Mouse (Mus musculus) heart, postnatal 14 days (tissue): ENCODE data around the gene Rhog. TPM values are rescaled to one million over a fixed set of nuclear protein-coding genes. Genes with fewer than 3 reads are reported as not detected.

Source experiments
- DNase-seq, 2 experiments: peaks; one replicate each; pipeline ENCODE4 v3.0.0; 2021 to 2022
- intact Hi-C: fragments of 180-260 bp; cut with DNase I; formaldehyde crosslinking; loops from one replicate; pipeline ENCODE4 v1.15.1; 2025
- total RNA-seq, 2 experiments: library from RNA; stranded (reverse); gene quantifications; 2 replicates each; pipeline ENCODE4 v1.2.3; 2021

Rhog gene
- total RNA-seq, 2 experiments from 2014 or later, result 30.8 to 31.9 TPM

DNA sequence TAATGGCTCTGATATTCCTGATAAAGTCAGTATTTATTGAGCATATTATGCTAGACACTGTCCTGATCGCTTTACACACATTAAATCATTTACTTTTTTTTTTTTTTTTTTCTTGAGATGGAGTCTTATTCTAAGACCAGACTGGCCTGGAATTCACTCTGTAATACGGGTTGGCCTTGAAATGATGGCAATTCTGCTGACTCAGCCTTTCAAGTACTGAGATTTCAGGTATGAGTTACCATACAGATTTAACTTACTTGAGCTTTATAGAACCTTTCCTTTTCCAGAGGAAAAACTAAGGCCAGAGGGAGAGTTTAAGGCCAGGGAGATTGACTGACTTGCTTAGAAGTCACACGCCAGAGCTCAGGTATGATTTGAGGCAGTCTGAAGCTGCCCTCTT lies 782 bp upstream of the Rhog start:
- intact Hi-C loops, result no loop called here
- DNase-seq, result no peak

DNA sequence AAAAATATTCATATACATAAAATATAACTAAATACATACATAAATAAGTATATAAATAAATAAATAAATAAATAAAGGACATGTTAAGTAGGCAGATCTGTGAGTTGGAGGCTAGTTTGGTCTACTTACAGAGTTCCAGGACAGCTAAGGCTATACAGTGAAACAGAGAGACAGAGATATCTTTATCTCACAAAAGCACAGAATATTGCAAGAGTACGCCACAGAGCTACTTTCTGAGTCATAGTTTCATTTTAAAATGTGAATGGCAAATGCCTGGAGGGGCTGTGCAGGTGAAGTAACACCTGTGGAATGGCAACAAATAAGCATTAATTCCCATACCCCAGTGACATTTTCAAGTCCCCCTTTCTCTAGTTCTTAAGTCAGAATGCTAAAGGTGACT lies 2.2 kb downstream of the Rhog start:
- DNase-seq, result no peak
- intact Hi-C loops, result loop anchor here (5.0 kb wide), 1 partner anchor 61 kb away; no protein-coding TSS in a partner anchor

DNA sequence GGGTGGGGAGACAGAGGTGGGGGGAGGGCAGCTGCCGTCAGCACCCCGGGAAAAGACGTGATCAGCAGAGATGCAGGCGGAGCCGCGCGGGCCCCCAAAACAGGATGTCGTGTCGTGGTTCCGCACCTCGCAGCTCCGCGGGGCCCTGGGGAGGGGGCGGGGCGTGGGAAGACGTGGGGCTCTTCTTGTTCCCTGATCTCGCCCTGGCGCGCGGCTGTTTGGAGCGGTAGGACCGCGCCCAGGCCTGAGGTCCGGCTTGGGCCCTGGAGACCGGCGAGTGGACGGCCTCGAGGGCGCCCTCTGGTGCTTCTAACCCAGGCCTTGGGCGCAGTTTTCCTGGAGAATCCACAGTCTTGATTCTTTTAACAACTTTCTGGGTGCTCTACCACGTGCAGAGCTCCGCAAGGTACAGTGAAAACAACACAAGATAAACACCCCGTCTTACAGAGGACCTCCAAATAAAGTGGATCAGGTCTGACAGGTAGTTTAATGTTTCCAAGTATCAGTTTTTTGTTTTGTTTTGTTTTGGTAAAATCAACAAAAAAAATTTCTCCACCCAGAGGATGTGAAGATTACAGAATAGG lies 5.1 kb downstream of the Rhog start:
- intact Hi-C loops, result loop anchor here (2.0 to 5.0 kb wide), 2 partner anchors 28 to 58 kb away; no protein-coding TSS in a partner anchor
- DNase-seq, result peak; percentile 96

DNA sequence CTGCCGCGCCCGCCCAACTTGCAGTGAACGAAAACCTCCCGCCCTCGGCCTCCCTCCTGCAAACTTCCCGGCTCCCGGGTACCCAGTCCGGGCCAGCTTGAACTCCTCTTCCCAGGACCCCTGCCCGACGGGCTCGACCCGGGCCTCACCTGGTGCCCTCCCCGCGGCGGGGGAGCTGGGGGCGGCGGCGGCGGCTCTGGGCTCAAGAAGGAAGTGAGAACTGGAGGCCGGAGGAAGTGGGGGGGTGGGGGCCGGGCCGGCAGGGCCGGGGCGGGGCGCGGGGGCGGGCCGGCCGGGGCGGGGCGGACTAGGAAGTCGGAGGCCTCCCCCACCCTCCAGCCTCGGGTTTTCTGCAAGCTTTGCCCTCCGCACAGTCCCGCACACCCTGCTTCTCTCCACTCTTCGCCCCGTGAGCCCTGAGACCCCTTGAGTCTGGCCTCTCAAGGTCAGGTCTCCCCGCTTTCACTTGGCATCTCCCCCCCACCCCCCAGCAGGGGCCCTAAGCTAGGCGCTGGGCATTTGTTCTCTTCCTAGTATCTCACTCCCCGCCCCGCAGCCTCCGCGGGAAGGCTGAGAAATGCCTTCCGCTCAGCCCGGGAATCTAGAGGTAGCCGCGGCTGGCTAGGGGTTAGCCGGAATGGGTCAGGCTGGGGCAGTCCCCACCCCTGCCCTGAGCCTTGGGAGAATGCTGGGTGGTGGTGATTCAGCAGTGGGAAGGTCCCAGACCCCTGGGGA lies 5.8 kb downstream of the Rhog start:
- DNase-seq, result peak; percentile 75 to 83
- intact Hi-C loops, result loop anchor here (2.0 to 5.0 kb wide), 3 partner anchors 27 to 58 kb away; no protein-coding TSS in a partner anchor

DNA sequence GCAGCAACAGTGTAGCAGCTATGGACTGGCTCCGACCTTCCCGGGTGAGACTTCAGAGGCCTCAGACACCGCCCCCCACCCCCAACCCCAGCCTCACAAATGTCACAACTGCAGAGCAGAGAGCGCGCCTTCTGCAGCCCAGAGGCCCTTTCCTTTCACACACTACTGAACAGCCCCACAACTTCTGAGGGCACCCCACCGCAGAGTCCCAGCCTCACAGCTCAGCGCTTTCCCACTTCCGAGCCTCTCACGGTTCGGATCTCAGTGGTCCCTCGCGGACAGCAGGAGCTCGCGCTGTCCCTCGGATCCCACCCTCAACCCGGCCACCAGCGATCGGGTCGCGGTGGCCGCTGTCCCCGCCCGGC lies 6.3 kb downstream of the Rhog start:
- intact Hi-C loops, result loop anchor here (2.0 kb wide), 1 partner anchor 41 kb away; no protein-coding TSS in a partner anchor
- no peak for DNase-seq

DNA sequence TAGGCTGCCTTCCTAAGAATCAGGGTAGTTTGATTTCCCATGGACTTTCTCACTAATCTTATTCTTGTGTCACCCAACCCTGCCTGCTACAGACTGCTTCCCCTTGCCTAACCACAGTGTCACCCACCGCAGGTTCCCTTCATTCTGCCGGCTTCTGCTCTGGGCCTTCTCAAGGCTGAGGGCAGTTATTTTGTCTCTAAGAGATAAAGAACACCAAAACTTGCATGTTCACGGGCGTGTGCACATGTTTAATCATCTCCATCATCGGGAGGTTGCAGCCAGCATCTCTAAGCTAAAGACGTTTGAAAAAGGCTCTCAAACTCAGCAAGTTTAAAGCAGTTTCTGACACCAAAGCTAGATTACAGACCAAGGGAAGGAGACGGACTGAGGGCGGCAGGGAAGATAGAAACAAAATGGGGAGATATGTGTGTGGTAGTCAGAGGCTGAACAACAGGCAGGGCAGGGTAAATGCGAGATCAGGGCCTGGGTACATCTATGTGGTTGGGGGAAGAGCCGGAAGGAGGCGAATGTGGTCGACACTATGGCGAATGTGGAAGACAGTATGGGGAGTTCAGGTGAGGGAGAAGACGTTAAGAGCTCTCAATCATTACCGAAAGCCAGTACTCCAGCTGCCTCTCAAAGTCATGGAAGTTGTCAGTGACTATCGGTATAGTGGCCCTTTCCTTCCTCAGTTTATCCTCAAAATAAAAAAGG lies 7.0 kb downstream of the Rhog start:
- no peak for DNase-seq
- intact Hi-C loops, result loop anchor here (2.0 kb wide), 1 partner anchor 40 kb away; no protein-coding TSS in a partner anchor

DNA sequence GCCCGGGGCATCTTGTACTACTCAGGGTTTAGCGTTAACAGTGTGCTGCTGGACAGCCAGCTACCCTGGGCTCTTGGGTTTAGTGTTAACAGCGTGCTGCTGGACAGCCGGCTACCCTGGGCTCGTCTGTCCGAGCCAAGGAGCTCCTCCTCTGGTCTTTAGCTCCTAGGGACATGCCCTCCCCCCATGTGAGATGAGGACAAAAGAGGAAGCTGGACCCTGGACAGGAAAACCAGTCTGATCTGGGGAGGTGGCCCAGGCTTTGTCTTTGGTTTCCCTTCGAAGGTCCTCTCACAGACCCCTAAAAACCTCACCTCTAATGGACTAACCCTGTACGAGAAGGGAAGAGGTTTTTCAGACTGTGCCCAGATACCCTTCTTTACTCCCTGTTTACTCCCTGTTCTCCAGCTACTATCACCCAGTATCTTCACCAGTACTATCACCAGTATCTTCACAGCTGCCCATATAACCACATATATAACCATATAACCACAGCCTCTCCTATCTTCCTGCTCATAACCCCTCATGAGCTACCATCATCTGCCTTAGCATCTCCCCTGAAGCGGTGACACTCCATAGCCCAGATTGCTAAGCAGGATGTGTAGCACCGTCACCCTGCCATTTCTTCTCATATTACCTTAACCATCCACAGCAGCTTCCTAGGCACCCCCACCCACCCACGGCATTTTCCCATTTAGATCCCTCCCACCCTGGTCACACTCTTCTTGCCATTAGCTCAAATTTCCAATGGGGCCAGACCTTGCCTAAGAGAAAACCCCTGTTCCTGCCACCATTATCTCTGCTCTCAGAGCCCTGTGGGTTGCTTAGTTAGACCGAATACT lies 8.7 kb downstream of the Rhog start:
- intact Hi-C loops, result no loop called here

DNA sequence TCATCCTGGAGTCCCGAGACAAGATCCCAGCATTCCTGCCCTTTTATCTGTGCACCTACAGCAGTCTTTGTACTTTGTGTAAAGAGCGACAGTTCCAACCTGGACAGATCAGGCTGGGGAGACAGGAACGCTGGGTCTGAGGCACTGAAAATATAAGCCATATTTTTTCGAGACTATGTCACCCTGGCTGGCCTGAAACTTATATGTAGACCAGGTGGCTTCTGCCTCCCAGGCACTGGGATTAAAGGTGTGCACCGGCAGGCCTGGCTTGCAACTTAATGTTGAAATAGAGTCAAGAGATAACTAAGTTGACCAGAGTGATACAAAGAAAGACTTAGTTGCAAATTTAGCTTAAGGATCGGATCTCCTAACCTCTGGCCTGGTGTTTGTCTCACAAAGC lies 9.6 kb downstream of the Rhog start:
- intact Hi-C loops, result no loop called here
- no peak for DNase-seq

More for the DNA sequence above, 8.7 kb downstream of the Rhog start:
- peak; percentile 42 to 49 for DNase-seq

DNA sequence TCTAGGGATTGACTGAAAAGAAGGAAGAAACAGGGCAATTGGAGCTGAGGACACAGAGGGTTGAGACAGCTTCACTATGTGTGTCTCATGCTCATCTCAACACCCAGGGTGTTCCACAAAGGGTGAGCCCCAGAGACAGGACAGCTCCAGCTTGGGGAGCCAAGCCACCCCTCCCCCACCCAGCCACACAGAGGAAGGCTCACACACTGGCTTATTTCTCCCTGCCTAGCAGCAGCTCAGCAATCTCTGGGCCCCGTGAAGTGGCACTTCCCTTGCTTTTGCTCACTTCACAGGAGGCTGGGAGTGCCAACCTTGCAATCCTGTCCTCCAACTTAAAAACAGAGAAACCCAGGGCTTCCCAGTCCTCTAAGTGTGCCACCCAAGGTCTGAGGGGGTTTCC lies 10.1 kb downstream of the Rhog start:
- intact Hi-C loops, result no loop called here
- DNase-seq, result peak; percentile 59 to 60

DNA sequence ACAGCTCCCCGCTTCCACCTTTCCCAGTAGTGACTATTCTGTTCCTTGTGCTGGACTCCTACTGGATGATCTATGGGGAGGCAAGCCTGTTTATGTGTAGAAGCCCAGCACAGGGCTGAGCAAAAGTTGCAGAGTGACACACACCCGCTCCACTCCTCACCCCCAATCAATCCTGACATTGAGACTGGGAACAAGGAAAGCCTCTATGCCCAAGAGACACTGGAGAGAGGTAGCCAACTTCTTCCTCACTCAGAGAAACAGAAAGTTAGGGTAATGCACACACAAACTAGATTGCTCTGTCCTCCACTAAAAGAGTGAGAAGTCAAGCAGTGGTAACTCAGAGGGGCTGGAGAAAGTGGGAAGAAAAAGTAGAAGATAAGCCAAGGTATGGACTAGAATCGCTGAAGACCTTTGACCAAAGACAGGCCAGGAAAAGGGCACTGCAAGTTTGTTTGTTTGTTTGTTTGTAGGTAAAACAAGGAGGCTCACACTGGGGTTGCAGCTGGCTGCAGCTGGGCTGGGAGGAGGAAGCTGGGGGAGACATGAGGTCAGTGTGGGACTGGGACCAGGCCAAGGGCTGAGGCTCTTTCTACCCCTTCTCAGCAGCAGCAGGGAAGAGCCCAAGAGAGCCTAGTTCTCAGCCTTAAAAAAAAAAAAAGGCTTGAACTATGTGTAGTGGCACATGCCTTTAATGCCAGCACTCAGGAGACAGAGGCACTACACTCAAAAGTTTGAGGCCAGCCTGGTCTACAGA lies 10.9 kb downstream of the Rhog start:
- peak; percentile 74 to 76 for DNase-seq
- intact Hi-C loops, result no loop called here

DNA sequence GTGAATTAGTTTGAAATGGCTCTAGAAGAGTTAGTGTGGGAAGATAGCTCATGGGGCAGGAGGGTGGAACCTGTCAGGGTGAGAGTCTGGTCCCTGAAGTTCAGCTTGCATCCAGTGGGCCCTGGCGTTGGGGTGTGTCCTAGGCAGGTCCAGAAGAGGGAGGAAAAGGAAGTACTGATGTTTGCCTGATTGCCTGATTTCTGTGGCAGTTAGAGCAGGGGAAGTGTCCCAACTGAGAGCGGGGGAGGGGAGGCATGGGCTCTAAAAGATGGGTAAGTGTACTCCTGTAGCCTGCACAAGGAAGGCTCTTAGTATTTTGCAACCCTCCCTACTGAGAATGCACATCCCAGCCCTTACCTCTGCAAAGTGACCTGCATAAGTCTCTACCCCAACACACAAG lies 12.0 kb downstream of the Rhog start:
- DNase-seq, result peak; percentile 44 to 45
- intact Hi-C loops, result no loop called here

DNA sequence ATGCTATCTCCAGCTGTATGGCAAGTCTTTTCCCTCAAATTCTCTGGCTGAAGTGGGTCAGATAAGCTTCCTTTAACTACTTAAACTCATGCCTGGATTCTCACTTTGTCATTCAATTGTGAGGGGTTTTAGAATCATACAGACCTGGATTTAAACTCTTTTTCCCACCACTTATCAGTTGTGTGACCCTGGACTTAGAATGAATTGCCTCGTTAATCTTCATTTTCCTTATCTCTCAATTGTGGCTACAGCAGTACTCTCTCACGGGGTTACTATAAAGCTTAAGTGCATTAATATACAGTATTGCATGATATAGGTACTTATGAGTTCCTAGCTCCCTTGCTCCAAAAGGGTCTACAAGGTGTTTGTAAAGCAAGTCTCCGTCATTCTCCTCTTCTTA lies 12.9 kb downstream of the Rhog start:
- DNase-seq, result no peak
- intact Hi-C loops, result no loop called here

DNA sequence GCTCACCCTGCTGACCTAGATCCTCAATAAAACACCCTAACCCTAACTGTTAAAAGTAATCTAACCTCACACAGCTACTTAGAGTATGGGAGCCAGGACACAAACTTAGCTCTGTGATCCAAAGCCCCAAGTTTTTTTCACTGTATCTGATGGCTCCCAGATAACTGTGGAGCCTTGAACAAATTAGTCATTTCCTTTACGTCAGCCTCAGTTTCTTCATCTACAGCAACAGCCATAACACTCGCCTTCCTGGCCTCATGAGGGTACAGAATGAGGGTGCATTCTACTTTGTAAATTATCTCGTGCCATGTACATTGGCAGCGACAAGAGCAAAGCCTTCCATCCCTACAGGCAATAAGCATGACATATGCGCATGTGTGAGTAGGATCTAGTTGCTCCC lies 13.5 kb downstream of the Rhog start:
- no peak for DNase-seq
- intact Hi-C loops, result no loop called here

DNA sequence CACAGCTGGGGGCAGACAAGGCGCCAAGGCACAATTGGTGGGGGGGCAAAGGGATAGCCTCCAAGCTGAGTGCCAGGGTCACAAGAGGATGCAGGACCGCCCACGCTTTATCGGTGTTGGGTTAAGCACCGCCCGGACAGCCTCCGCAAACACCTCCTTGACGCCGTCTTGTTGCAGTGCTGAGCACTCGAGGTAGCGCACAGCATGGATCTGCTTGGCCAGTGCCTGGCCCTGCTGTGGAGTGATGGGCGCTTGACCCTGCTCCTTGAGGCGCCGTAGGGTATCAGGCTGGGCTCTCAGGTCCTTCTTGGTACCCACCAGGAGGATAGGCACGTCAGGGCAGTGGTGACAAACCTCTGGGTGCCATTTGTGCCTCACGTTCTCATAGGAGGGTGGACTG lies 16.3 kb downstream of the Rhog start:
- intact Hi-C loops, result no loop called here
- no peak for DNase-seq

DNA sequence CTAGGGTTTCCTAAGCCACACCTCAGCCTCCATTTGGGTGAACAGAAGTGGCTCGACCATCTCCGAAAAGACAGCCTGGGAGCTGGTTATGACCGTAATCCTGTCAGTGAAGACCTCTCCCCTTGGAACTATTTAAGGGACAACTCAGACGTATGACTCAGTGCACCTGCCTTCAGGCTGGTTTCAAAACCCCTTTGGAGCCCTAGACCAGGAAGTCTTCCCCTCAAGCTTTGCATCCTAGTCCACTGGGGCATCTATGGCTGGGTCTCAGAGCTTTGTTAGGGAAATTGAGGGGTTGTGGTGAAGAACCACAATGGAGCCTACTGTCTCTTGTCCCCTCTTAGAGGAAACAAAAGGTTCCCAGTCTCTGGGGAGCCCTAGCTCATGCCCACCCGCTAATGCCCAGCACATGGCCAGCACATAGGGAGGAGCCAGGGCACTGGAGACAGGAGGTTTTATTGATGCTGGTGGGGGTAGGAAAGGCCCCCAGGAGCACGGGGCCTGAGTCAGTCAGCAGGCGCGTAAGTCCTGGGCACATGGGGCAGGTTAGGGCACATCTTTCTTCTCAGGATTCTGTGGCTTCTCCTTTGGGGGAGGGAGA lies 17.1 kb downstream of the Rhog start:
- no peak for DNase-seq
- intact Hi-C loops, result no loop called here

DNA sequence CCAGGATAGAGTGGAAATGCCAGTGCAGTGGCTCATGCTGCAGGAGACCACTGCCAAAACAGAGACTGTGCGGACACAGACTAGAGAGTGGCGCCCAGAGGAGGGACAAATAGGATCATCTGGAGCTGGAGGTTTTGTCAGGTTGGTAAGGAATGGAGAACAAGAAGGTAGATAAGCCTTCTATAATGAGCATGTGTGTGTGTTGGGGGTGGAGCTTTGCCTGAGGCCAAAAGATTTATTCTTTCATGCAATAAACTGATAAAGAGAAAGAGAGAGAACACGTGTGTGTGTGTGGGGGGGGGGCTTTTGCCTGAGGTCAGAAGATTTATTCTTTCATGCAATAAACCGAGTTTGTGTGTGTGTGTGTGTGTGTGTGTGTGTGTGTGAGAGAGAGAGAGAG lies 22.8 kb downstream of the Rhog start:
- intact Hi-C loops, result no loop called here
- DNase-seq, result no peak

DNA sequence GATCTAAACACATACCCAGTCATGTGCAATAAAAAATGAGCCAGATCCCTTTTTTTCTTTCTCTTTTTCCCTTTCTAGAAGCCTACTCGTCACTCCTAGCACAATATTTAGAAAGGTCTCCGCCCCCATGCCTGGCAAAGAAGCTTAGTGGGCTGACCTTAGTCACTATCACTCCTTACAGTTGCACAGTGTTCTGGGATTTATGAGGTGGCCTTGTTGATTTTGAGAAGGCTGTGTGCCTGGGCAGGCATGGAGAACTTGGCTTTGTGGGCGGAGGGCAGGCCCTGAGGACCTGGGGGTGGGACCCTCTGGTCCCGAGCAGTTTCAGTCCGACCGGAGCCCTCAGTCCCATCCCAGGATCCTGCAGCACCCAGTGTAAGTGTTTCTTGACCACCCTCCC lies 26.0 kb downstream of the Rhog start:
- intact Hi-C loops, result no loop called here
- DNase-seq, result no peak

DNA sequence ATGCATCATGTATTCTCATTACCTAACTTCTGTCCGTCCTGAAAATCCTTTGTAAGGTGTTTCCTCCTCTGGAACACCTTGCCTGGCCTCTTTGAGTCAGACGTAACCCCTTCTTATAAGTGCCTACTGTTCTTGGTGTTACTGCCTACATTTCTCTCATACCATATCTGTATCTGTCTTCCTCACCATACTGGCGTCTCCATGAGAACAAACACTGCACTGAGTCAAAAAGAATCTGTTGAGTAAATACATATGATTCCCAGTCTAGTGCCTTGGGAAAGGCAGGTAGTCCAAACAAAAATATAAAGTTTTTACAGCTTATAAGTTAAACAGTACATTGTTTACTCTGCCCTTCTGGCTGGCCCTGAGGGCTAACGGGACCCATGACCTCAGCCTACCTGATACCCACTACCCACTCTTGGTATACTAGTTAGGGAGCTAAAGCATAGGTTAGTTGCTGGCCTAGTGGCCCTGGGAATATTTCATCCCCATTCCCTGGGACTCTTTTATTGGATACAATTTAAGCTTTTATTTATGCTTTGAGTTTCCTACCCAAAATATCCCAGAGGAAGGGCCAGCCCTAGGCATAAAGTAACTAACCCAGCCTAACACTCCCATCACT lies 27.7 kb downstream of the Rhog start:
- intact Hi-C loops, result no loop called here
- no peak for DNase-seq

DNA sequence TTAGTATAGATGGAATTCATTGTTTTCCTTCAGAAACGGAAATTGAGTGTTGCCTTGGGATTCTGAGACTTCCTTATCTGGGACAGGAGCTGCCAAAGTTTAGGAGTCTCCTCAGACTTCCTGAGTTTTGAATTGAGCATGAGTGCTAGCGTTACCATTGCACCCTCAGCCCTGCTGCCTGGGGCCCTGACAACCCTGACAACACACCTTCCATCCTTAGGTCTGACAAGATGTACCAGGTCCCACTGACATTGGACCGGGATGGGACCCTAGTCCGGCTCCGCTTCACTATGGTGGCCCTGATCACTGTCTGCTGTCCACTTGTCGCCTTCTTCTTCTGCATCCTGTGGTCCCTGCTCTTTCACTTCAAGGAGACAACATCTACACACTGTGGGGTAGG lies 29.8 kb downstream of the Rhog start:
- DNase-seq, result no peak
- intact Hi-C loops, result no loop called here
